Mouse (Mus musculus) inflammation-experienced regulatory T-cells, adult 6 months (primary cell): ENCODE data around the gene Zbtb24. TPM values are rescaled to one million over a fixed set of nuclear protein-coding genes. Genes with fewer than 3 reads are reported as not detected.
A peak's percentile ranks its signal among the peaks of the same experiment; 100 is the strongest.

Experiments used
- ATAC-seq: one replicate; pipeline ENCODE4 v1.8.0; 2017
- polyA plus RNA-seq, 3 experiments: library from polyadenylated mRNA; unstranded; fragments of 100-300 nt; shearing (Covaris generic); gene quantifications; one replicate each; pipeline ENCODE4 v1.2.1; 2017

The Zbtb24 gene
- polyA plus RNA-seq, 3 experiments from 2014 or later = 21.3 to 33.2 (median 29.7) TPM

- ATAC-seq = no peak
These were observed 54.8 kb downstream of the Zbtb24 start for GRCm38 (mm10) chr10:41504996-41505395.

- peak; percentile 81 for ATAC-seq
These were observed 55.3 kb downstream of the Zbtb24 start for GRCm38 (mm10) chr10:41505446-41505845.

GRCm38 (mm10) chr10:41509160-41509559 lies 59.0 kb downstream of the Zbtb24 start:
- peak; percentile 54 for ATAC-seq

GRCm38 (mm10) chr10:41514301-41514700 lies 64.1 kb downstream of the Zbtb24 start:
- no peak for ATAC-seq

- no peak for ATAC-seq
These were observed 64.7 kb downstream of the Zbtb24 start for GRCm38 (mm10) chr10:41514921-41515320.

Other genes with a start within 250 kb of the Zbtb24 start
- gene Fig4, start 147.1 kb upstream of the Zbtb24 start, polyA plus RNA-seq = 10 to 100 TPM in 2 of 3 experiments, 1 to 10 TPM in 1; 8.1 to 12.7 (median 10.9) TPM
- under 1 TPM in 2 of 3 experiments, not detected in 1; 0.06 to 0.07 TPM for gene Ak9, start 146.4 kb upstream of the Zbtb24 start, polyA plus RNA-seq
- gene Mical1, start 25.9 kb downstream of the Zbtb24 start, polyA plus RNA-seq = 100 to 1,000 TPM in 2 of 3 experiments, 10 to 100 TPM in 1; 84.9 to 115 (median 101) TPM
- 10 to 100 TPM; 19.3 to 29.5 (median 27.7) TPM for gene Smpd2, start 40.0 kb downstream of the Zbtb24 start, polyA plus RNA-seq
- gene Ppil6, start 40.1 kb downstream of the Zbtb24 start, polyA plus RNA-seq = not detected
- gene Cd164, start 69.0 kb downstream of the Zbtb24 start, polyA plus RNA-seq = 100 to 1,000 TPM; 202 to 255 (median 243) TPM